Mouse (Mus musculus) bone marrow, adult 2 months (tissue): Measurements from ENCODE around the gene Syt14.

ENCODE experiments used
- CTCF ChIP-seq: fragments of 200-500 bp; IDR thresholded peaks from 2 replicates; pipeline ENCODE4 v1.5.1; 2011; ENCODE audit warnings: low read length, control low read depth; ENCODE audit not compliant: control insufficient read depth, insufficient read depth
- POLR2A ChIP-seq: fragments of 200-500 bp; IDR thresholded peaks from 2 replicates; pipeline ENCODE4 v1.6.1; 2011; ENCODE audit warnings: low read depth, mild to moderate bottlenecking, control low read depth, low read length, borderline replicate concordance; ENCODE audit not compliant: control insufficient read depth

DNA sequence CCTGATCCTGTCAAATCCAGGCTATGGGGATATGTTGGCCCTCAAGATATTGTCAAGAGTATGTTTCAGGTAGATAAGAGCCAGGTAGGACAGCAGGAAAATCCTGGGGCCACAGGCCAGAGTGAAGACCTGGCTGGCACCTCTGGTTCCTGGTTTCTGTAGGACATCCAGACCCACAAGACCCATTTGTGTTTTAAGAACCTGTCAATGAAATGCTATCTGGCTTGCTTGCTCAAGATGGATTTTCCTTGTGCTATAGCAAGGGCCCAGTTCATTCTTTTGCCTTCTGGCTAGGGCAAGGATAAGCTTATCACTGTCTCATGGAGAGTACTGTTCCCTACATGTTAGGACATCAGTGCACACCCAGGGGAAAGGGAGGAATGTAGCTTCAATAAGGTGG, 183.5 kb downstream of the Syt14 start:
- no peak for TF ChIP-seq CTCF
- no peak for TF ChIP-seq POLR2A
